Mouse (Mus musculus) brain, embryonic 14.5 days (tissue): ENCODE results near the gene Mrpl21.

Experiments used
- CTCF ChIP-seq: fragments of 200-500 bp; IDR thresholded peaks from 2 replicates; pipeline ENCODE4 v1.5.1; 2012; ENCODE audit warnings: inconsistent platforms, mild to moderate bottlenecking, moderate library complexity, borderline replicate concordance; ENCODE audit not compliant: insufficient read depth, insufficient read length; ENCODE audit errors: extremely low read depth
- POLR2A ChIP-seq: fragments of 200-500 bp; IDR thresholded peaks from 2 replicates; pipeline ENCODE4 v1.6.1; 2012; ENCODE audit warnings: mild to moderate bottlenecking, inconsistent platforms, borderline replicate concordance; ENCODE audit not compliant: poor library complexity, insufficient read depth, insufficient read length, severe bottlenecking; ENCODE audit errors: extremely low read depth

DNA sequence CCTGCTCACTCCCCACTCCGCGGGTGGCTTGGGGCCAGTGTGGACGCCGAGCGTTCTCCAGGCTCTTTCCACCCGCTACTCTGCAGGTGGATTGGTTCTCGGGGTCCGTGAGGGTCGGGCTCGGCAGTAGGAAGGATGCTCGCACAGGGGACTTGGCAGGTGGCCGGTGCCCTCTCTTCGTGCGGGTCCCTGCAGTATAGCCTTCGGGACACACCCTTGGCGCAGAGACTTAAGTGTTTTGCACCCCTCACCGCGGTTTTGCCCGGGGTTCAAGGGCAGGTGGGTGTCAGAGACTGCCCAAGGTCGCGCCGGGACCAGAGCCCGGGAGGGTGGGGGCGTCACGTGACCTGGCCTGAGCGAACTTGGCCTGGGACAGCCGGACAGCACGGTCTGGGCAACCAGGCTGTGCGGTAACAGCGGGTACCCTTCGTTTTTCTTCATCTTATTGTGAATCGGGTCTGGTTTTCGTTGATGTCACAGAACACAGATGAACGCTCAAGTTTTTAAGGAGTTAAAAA, 41.1 kb downstream of the Mrpl21 start:
- TF ChIP-seq CTCF = no peak
- no peak for TF ChIP-seq POLR2A
